Mouse (Mus musculus) C2C12 (cell line): ENCODE measurements around the gene Lipc. TPM values are rescaled to one million over a fixed set of nuclear protein-coding genes. Genes with fewer than 3 reads are reported as not detected.

Source experiments
- H3K27me3 ChIP-seq: one replicate; pipeline ENCODE4 v1.6.1; 2011; ENCODE audit not compliant: control insufficient read depth, insufficient read depth, insufficient read length
- H3K36me3 ChIP-seq: one replicate; pipeline ENCODE4 v1.6.1; 2011; ENCODE audit not compliant: control insufficient read depth, insufficient read depth
- H3K4me3 ChIP-seq: one replicate; pipeline ENCODE4 v1.5.1; 2011; ENCODE audit warnings: mild to moderate bottlenecking, control low read depth; ENCODE audit not compliant: poor library complexity, insufficient read depth, severe bottlenecking
- H3K79me2 ChIP-seq: one replicate; pipeline ENCODE4 v1.6.1; 2011; ENCODE audit not compliant: control insufficient read depth, insufficient read depth
- H3K79me3 ChIP-seq: one replicate; pipeline ENCODE4 v1.6.1; 2011; ENCODE audit warnings: low read depth, control low read depth
- H3ac ChIP-seq: one replicate; pipeline ENCODE3; 2011; ENCODE audit warnings: low read depth; ENCODE audit not compliant: control insufficient read depth, insufficient read length
- CEBPB ChIP-seq: IDR thresholded peaks from one replicate; pipeline ENCODE4 v1.6.1; 2011; ENCODE audit warnings: low read depth, mild to moderate bottlenecking, control low read depth, moderate library complexity
- CTCF ChIP-seq: IDR thresholded peaks from one replicate; pipeline ENCODE4 v1.5.1; 2011; ENCODE audit not compliant: control insufficient read depth, insufficient read depth, insufficient read length
- FOSL1 ChIP-seq: IDR thresholded peaks from one replicate; pipeline ENCODE4 v1.8.0; 2011; ENCODE audit warnings: mild to moderate bottlenecking, low read length; ENCODE audit not compliant: poor library complexity, insufficient read depth, severe bottlenecking
- MAX ChIP-seq: IDR thresholded peaks from one replicate; pipeline ENCODE4 v1.6.1; 2011; ENCODE audit warnings: mild to moderate bottlenecking, control low read depth
- MYOD1 ChIP-seq: IDR thresholded peaks from one replicate; pipeline ENCODE4 v1.6.1; 2011; ENCODE audit warnings: low read depth; ENCODE audit not compliant: control insufficient read depth, insufficient read length
- MYOG ChIP-seq: IDR thresholded peaks from one replicate; pipeline ENCODE4 v1.6.1; 2011; ENCODE audit not compliant: control insufficient read depth, insufficient read length; ENCODE audit errors: extremely low read depth
- USF1 ChIP-seq: IDR thresholded peaks from one replicate; pipeline ENCODE4 v1.6.1; 2011; ENCODE audit warnings: low read depth, mild to moderate bottlenecking, control low read depth, moderate library complexity
- polyA plus RNA-seq: library from polyadenylated mRNA; unstranded; fragments of >200 nt; fragmentation: generic; extraction: Trizol; gene quantifications from one replicate; pipeline ENCODE4 v1.2.1, GENCODE M21; 2012; ENCODE audit warnings: missing spikeins

Lipc gene
- polyA plus RNA-seq, 1 experiment = not detected

GRCm38 (mm10) chr9:70875490-70875889, 76.5 kb downstream of the Lipc start:
- H3ac ChIP-seq = no peak overlapping the region
- H3K79me3 ChIP-seq = no peaks in the 10 kb centered on the region
- TF ChIP-seq CEBPB (no peak), FOSL1 (no peak), CTCF (no peak), USF1 (no peak), MYOG (no peak), MAX (no peak), MYOD1 (no peak)

GRCm38 (mm10) chr9:70875059-70875458, 77.0 kb downstream of the Lipc start:
- H3K4me3 ChIP-seq = no peak overlapping the region
- no peaks in the 10 kb centered on the region for H3K79me3 ChIP-seq
- H3K27me3 ChIP-seq = no peaks in the 10 kb centered on the region
- H3K36me3 ChIP-seq = no peaks in the 10 kb centered on the region
- no peaks in the 10 kb centered on the region for H3K79me2 ChIP-seq
- H3ac ChIP-seq = no peak overlapping the region
- TF ChIP-seq USF1 (no peak), MYOD1 (no peak)

More at GRCm38 (mm10) chr9:70875490-70875889, 76.5 kb downstream of the Lipc start:
- no peaks in the 10 kb centered on the region for H3K79me2 ChIP-seq
- no peak overlapping the region for H3K4me3 ChIP-seq
- no peaks in the 10 kb centered on the region for H3K36me3 ChIP-seq
- no peaks in the 10 kb centered on the region for H3K27me3 ChIP-seq

- Histone ChIP-seq H3K27me3 (no peaks in the 10 kb centered on the region), H3K4me3 (no peak overlapping the region), H3ac (no peak overlapping the region), H3K79me2 (no peaks in the 10 kb centered on the region), H3K79me3 (no peaks in the 10 kb centered on the region), H3K36me3 (no peaks in the 10 kb centered on the region)
- TF ChIP-seq CEBPB = no peak
- TF ChIP-seq FOSL1 = no peak
- no peak for TF ChIP-seq MYOD1
- no peak for TF ChIP-seq CTCF
- TF ChIP-seq USF1 = no peak
- no peak for TF ChIP-seq MAX
- no peak for TF ChIP-seq MYOG
Observed at GRCm38 (mm10) chr9:70872675-70873074, 79.4 kb downstream of the Lipc start.

GRCm38 (mm10) chr9:70870326-70870725, 81.7 kb downstream of the Lipc start:
- no peaks in the 10 kb centered on the region for H3K36me3 ChIP-seq
- no peaks in the 10 kb centered on the region for H3K79me2 ChIP-seq
- no peaks in the 10 kb centered on the region for H3K27me3 ChIP-seq
- TF ChIP-seq FOSL1 = no peak
- TF ChIP-seq MYOG = no peak
- no peak overlapping the region for H3K4me3 ChIP-seq
- no peak overlapping the region for H3ac ChIP-seq
- H3K79me3 ChIP-seq = no peaks in the 10 kb centered on the region

DNA sequence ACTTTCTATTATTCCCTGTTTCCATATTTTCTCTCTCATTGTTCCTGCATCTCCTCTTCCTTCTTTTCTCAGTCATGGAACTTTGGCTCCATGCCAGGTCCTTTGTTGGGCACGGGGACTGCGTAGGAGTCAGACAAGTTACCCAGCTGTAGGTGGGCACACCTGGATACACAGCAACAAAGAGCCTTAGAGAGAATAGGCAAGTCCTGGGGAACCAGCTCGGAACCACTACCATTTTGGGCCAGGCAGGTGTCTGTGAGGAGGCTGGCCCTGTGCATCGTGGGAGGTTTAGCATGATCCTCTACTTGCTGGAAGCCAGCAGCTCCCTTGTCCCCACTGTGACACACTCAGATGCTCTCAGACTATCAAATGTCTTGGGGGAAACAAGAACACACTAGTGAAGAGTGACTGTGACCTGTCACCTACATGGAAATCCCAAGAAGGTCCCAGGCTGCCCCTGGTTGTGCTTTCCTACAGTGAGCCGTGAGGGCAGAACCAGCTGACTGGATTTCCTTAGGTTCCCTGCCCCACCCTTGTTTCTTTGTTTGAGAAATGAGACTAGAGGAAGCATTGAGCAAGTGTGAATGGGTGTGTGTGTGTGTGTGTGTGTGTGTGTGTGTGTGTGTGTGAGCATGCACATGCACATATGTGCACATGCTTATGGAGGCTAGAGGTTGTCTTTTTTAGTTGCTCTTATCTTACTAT, 82.7 kb downstream of the Lipc start:
- H3K4me3 ChIP-seq = no peak overlapping the region
- H3K36me3 ChIP-seq = no peaks in the 10 kb centered on the region
- no peaks in the 10 kb centered on the region for H3K79me2 ChIP-seq
- TF ChIP-seq MYOD1 = no peak
- TF ChIP-seq FOSL1 = no peak
- TF ChIP-seq MAX = no peak
- TF ChIP-seq USF1 = no peak
- H3ac ChIP-seq = no peak overlapping the region
- H3K27me3 ChIP-seq = no peaks in the 10 kb centered on the region
- no peaks in the 10 kb centered on the region for H3K79me3 ChIP-seq

DNA sequence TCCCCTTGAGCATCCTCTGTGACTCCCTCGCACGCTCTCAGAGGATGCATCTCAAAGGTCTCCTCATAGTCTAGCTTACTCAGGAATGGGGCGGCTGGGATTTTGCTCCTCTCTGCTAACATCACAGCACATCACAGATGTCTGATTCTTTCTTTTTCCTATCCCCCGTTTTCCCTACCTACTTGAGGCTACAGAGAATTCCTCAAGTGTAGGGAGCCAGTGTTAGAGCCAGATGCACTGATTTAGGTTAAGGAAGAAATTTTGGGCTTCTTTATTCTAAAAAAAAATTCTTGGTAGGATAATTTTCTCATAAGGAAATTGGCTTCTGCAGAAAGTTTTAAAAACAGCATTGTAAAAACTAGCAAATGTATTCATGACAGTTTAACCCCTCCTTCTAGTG, 84.6 kb downstream of the Lipc start:
- Histone ChIP-seq H3K36me3 (no peaks in the 10 kb centered on the region), H3ac (no peak overlapping the region), H3K27me3 (no peaks in the 10 kb centered on the region), H3K79me3 (no peaks in the 10 kb centered on the region), H3K4me3 (no peak overlapping the region), H3K79me2 (no peaks in the 10 kb centered on the region)
- TF ChIP-seq CTCF (no peak), FOSL1 (no peak), MYOD1 (no peak), USF1 (no peak)
